Mouse (Mus musculus) lung, postnatal 0 days (tissue): Measurements from ENCODE around the gene Fkbp2. TPM values are rescaled to one million over a fixed set of nuclear protein-coding genes. Genes with fewer than 3 reads are reported as not detected.
A peak's percentile ranks its signal among the peaks of the same experiment; 100 is the strongest.

Experiments
- ATAC-seq: fragments of 200-750 bp; cut with Nextera tagmentation; 2 replicates; pipeline ENCODE4 v1.8.0; 2017; ENCODE audit warnings: moderate library complexity
- DNase-seq: peaks from one replicate; pipeline ENCODE4 v3.0.0-alpha.2; 2016; ENCODE audit warnings: low spot score
- H3K27ac ChIP-seq: fragments of 300-500 bp; sonication (generic); 2 replicates; pipeline ENCODE4 v1.5.1; 2014; ENCODE audit warnings: antibody characterized with exemption, mild to moderate bottlenecking, low read length, mixed read lengths
- H3K27me3 ChIP-seq: fragments of 300-500 bp; sonication (generic); replicated peaks from 2 replicates; pipeline ENCODE4 v1.6.1; 2014; ENCODE audit warnings: low read length, mixed read lengths; ENCODE audit not compliant: insufficient read depth
- H3K36me3 ChIP-seq: fragments of 300-500 bp; sonication (generic); 2 replicates; pipeline ENCODE4 v1.6.1; 2014; ENCODE audit warnings: low read length, mixed read lengths; ENCODE audit not compliant: insufficient read depth
- H3K4me1 ChIP-seq: fragments of 300-500 bp; sonication (generic); 2 replicates; pipeline ENCODE4 v1.6.1; 2014; ENCODE audit warnings: antibody characterized with exemption, low read depth, low read length, mixed read lengths; ENCODE audit not compliant: insufficient read depth
- H3K4me2 ChIP-seq: fragments of 300-500 bp; sonication (generic); replicated peaks from 2 replicates; pipeline ENCODE4 v1.6.1; 2014; ENCODE audit warnings: low read depth, mild to moderate bottlenecking, low read length, moderate library complexity, mixed read lengths
- H3K4me3 ChIP-seq: fragments of 300-500 bp; sonication (generic); 2 replicates; pipeline ENCODE4 v1.5.1; 2014; ENCODE audit warnings: low read depth, low read length
- H3K9ac ChIP-seq: fragments of 300-500 bp; sonication (generic); replicated peaks from 2 replicates; pipeline ENCODE4 v1.6.1; 2014; ENCODE audit warnings: low read depth, mild to moderate bottlenecking
- H3K9me3 ChIP-seq: fragments of 300-500 bp; sonication (generic); 2 replicates; pipeline ENCODE4 v1.6.1; 2016; ENCODE audit warnings: low read length, mixed read lengths
- CTCF ChIP-seq: IDR thresholded peaks from 2 replicates; pipeline ENCODE4 v1.5.1; 2016; ENCODE audit warnings: antibody characterized with exemption, mild to moderate bottlenecking
- EP300 ChIP-seq: IDR thresholded peaks from 2 replicates; pipeline ENCODE4 v1.6.1; 2016; ENCODE audit warnings: antibody characterized with exemption, mild to moderate bottlenecking, control low read depth
- WGBS: fragments of 180-500 bp; shearing (Covaris S2); extraction: QIAGEN DNeasy Blood & Tissue Kit; methylation state at CpG from one replicate; pipeline ENCODE4 v1.1.7; 2014; 5-methylcytosine and 5-hydroxymethylcytosine counted together
- polyA plus RNA-seq: library from polyadenylated mRNA; unstranded; fragments of >200 nt; fragmentation: Nextera tagmentation; extraction: Ambion mirVana; gene quantifications from 2 replicates; pipeline ENCODE4 v1.2.1, GENCODE M21; 2015

Fkbp2 gene
- polyA plus RNA-seq, 1 experiment from 2014 or later = 107 TPM

DNA sequence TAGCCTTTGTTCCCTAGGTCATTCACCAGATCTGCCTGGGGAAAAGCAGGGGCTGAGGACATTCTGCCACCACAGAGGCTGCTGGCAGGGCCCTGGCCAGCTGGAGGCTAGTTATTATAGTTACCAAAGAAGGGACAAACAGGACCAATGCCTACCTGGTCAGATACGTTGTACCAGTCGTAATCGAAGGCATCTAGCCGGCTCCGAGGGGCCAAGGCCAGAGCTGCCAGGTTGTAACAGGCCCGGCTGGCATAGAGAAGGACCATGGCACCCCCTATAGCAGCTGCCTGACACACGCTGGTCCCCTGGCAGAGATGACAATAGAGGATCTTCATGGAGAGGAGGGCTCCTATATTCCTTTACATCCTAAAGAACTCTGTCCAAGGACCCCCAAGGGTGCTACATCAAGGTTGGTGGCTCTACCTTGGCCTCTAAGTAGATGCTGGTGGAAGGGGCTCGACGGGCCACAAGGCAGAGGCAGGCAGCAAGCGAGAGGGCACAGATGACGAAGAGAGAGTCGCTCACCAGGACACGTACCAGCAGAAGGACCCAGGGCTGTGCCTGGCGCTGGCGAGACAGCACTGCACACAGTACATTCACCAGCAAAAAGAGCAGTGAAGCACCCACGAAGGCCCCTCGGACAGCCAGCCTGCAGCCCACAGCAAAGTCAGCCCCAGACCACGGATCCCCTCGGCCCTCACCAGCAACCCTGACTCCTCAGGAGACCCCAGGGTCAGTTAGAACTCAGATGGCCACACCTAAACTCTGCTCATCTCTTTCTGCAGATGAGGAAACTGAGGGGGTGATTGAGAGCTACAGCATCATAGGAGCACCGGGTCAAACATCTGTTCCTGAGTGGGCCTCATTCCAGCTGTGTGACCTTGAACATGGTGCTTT, 40.9 kb downstream of the Fkbp2 start:
- no peak for TF ChIP-seq CTCF
- peaks cover 15% of the 10 kb centered on the region; the same call in 1 of the 2 replicates for H3K27me3 ChIP-seq
- WGBS = 86% methylated on average over 20 of the region's 20 CpGs

DNA sequence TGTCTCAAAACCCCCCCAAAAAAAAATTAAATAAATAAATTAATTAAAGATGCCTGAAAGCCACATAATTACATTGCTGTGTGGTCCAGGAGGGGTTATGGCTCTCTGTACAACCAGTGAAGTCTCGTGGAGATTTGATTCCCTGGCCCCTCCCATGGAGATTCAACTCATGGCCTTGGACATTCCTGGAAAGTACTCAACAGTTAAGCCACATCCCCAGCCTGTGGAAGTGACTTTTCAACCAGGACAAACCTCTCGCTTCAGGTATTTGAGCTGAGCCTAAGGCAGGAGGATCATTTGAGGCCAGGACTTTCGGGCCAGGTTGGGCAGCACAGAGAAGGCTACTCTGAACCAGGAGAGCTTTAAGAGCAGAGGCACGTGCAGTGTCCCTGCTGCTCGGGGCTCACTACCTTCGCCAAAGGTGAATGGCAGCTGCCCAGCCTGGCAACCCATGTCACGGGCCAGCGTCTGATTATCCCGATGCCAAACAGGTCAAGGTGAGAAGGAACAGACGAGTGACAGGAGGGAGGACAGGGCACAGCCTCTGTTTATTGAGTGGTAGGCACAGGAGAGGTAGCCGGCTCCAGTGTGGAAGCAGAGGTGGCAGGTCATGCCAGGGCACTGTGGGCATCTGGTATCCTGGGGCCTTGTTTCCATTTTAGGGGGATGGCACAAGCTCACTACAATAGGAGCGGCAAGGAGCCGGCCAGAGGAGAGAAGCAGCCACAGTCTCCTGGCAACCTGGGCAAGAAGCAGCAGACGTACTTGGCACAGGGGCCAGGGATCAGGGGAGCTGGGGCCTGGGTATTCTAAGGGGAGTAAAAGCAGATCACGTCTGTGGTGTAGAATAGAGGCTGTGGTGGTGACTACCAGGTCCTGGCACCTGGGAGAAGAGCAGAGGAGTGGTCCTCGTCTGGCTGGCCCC, 42.5 kb downstream of the Fkbp2 start:
- no peak overlapping the region for H3K27ac ChIP-seq
- peaks cover 6% of the 10 kb centered on the region for H3K4me1 ChIP-seq
- H3K9ac ChIP-seq = no peak overlapping the region
- ATAC-seq (no peak), DNase-seq (no peak)
- H3K9me3 ChIP-seq = no peaks in the 10 kb centered on the region
- H3K4me2 ChIP-seq = no peak overlapping the region
- TF ChIP-seq CTCF (no peak), EP300 (no peak)
- peaks cover 30% of the 10 kb centered on the region; the same call in 1 of the 2 replicates for H3K27me3 ChIP-seq
- H3K36me3 ChIP-seq = no peaks in the 10 kb centered on the region
- H3K4me3 ChIP-seq = no peak overlapping the region
- WGBS = 75% methylated on average over 16 of the region's 16 CpGs

More for the DNA sequence above, 40.9 kb downstream of the Fkbp2 start:
- H3K36me3 ChIP-seq = no peaks in the 10 kb centered on the region
- ATAC-seq (no peak), DNase-seq (no peak)
- no peak overlapping the region for H3K4me2 ChIP-seq
- no peak overlapping the region for H3K4me3 ChIP-seq
- no peak overlapping the region for H3K27ac ChIP-seq
- H3K4me1 ChIP-seq = peaks cover 4% of the 10 kb centered on the region
- no peaks in the 10 kb centered on the region for H3K9me3 ChIP-seq
- H3K9ac ChIP-seq = no peak overlapping the region

DNA sequence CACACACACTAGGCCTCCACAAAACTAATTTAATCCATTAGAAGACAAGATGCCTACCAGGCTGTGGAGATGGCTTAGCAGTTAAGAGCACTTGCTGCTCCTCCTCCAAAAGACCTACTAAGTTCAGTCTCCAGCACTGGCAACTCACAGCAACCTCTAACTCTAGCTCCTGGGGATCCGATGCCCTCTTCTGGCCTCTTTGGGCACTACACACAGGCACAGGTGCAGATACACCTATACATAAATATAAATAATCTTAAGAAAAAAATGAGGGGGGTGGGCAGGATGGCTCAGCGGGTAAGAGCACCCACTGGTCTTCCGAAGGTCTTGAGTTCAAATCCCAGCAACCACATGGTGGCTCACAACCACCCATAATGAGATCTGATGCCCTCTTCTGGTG, 44.0 kb downstream of the Fkbp2 start:
- no peaks in the 10 kb centered on the region for H3K36me3 ChIP-seq
- peaks cover 45% of the 10 kb centered on the region for H3K27me3 ChIP-seq
- 17% methylated on average over 3 of the region's 3 CpGs for WGBS
- DNase-seq (no peak), ATAC-seq (no peak)
- no peak for TF ChIP-seq EP300
- TF ChIP-seq CTCF = peak; percentile 55
- no peak overlapping the region for H3K27ac ChIP-seq
- no peak overlapping the region for H3K4me3 ChIP-seq
- H3K9me3 ChIP-seq = no peaks in the 10 kb centered on the region
- no peak overlapping the region for H3K9ac ChIP-seq
- H3K4me1 ChIP-seq = peaks cover 5% of the 10 kb centered on the region; the same call in 1 of the 2 replicates
- H3K4me2 ChIP-seq = no peak overlapping the region

DNA sequence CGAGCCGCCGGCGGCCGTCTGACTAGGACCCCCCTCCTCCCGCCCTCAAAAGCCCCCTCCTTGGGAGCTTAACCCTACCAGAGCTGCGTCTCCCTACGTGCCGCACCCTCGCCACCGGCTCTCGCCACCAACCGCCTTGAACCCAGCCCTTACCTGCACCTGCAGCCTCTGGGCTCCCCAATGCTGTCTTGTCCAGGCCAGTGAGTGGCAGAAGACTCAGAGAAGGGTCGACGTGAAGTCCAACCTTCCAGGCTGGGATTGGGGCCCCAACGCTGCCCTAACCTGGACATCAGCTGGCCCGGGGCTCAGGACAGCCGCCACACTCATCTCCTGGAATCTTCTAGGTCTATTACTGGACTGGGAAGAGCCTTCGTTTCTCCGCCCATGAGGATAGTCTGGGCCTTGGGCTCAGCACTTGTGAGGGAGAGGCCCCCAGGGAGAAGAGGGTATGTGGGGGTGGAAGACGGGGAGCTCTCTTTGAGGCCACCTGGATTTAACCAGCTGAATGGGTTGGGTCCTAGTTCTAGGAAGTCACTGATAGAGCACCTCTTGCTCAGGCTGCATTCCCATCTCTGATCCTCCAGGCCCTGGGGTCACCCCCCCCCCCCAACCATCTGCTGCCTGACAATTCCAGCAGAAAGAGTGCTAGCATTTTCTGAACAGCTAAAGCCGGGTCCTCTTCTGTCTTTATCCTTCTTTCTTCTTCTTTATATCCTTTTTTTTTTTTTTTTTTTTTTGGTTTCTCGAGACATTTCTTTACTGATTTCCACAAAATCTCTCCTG, 45.9 kb downstream of the Fkbp2 start, which contains the start of gene Kcnk4:
Gene Kcnk4, minus strand, starts transcription at position 321 of the 783 bp plus-strand sequence.
- no peak for ATAC-seq
- peaks cover 47% of the 10 kb centered on the region for H3K27me3 ChIP-seq
- TF ChIP-seq EP300 = no peak
- no peak for TF ChIP-seq CTCF

DNA sequence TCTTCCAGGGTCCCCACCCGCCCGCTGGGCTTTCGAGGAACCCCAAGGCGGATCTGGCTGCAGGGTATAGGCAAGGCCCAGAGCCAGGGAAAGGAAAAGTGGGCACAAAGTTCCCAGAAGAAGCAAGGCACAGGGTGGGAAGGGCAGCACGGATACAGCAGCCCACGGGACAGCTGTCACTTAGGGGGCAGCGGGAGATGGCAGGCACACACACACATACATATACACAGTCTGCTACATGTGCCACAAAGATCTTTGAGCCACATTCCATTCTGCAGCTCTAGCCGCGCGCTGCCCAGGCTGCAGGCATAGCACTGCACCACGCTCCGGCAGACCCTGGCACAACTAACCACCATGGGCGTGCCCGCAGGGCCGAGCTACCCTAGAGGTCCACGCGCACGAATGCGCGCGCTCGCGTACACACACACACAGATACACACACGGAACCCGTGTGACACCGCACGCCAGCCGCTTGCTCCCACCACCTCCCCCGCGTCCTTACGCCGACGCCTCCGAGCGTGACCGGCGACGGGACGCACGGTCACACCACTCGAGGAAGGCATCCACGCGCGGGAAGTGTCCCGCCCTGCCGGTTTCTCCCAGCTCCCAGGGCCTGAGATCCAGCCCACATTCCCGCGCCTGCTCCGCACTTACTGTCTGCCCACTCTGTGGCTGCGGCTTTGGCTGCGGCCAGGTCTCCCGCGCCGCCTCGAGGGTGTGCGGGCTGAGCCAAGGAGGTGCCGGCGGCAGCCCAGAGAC, 46.7 kb downstream of the Fkbp2 start:
- H3K4me3 ChIP-seq = peak overlapping the region; percentile 35
- 6% methylated on average over 54 of the region's 58 CpGs for WGBS
- H3K27me3 ChIP-seq = peaks cover 47% of the 10 kb centered on the region
- no peak overlapping the region for H3K27ac ChIP-seq
- DNase-seq (no peak), ATAC-seq (peak; percentile 53)
- H3K4me2 ChIP-seq = peak overlapping the region; percentile 72
- no peak for TF ChIP-seq EP300
- no peak for TF ChIP-seq CTCF
- no peaks in the 10 kb centered on the region for H3K9me3 ChIP-seq
- H3K9ac ChIP-seq = no peak overlapping the region; the same call in 1 of the 2 replicates
- peaks cover 5% of the 10 kb centered on the region; the same call in 1 of the 2 replicates for H3K4me1 ChIP-seq
- no peaks in the 10 kb centered on the region for H3K36me3 ChIP-seq

More for the DNA sequence above, 45.9 kb downstream of the Fkbp2 start, which contains the start of gene Kcnk4:
- H3K4me2 ChIP-seq = peak within 1 kb of the TSS; percentile 72
- peak within 1 kb of the TSS; percentile 35 for H3K4me3 ChIP-seq
- no peaks in the 10 kb centered on the region for H3K36me3 ChIP-seq
- H3K9ac ChIP-seq = no peak within 1 kb of the TSS; the same call in 1 of the 2 replicates
- H3K9me3 ChIP-seq = no peaks in the 10 kb centered on the region
- H3K27ac ChIP-seq = no peak within 1 kb of the TSS
- peaks cover 5% of the 10 kb centered on the region; the same call in 1 of the 2 replicates for H3K4me1 ChIP-seq
- WGBS = 11% methylated on average over 22 of the region's 23 CpGs
- DNase-seq = no peak
